Mouse (Mus musculus) left cerebral cortex, adult 8-10 months (tissue): ENCODE results near the gene Prph2. TPM values are rescaled to one million over a fixed set of nuclear protein-coding genes. Genes with fewer than 3 reads are reported as not detected.

Experiments
- DNase-seq, 2 experiments: peaks; one replicate each; pipeline ENCODE4 v3.0.0; 2022; ENCODE audit warnings: low spot score in 2 of 2
- total RNA-seq, 4 experiments: library from RNA; stranded (reverse); gene quantifications; 2 replicates each; pipeline ENCODE4 v1.2.4; 2022

Prph2 gene
- total RNA-seq, 4 experiments from 2014 or later = 0.13 TPM; not detected in 3

- DNase-seq = no peak
These were observed 51.9 kb downstream of the Prph2 start for GRCm38 (mm10) chr17:46962153-46962552.

GRCm38 (mm10) chr17:46963186-46963585 is 52.9 kb downstream of the Prph2 start:
- DNase-seq = no peak

GRCm38 (mm10) chr17:46966892-46967291 is 56.6 kb downstream of the Prph2 start:
- DNase-seq = no peak

- DNase-seq = no peak
These were observed 62.3 kb downstream of the Prph2 start for GRCm38 (mm10) chr17:46972603-46973002.

Other genes starting within 250 kb of the Prph2 start
- gene Rrp36, start 236.1 kb upstream of the Prph2 start, total RNA-seq = 10 to 100 TPM; 16.6 to 19.3 (median 17.9) TPM
- gene Mea1, start 231.7 kb upstream of the Prph2 start, total RNA-seq = 100 to 1,000 TPM; 108 to 117 (median 113) TPM
- gene Klhdc3, start 229.5 kb upstream of the Prph2 start, total RNA-seq = 100 to 1,000 TPM; 175 to 193 (median 189) TPM
- gene Ppp2r5d, start 205.3 kb upstream of the Prph2 start, total RNA-seq = 10 to 100 TPM; 90.0 to 95.9 (median 92.0) TPM
- gene Pex6, start 199.0 kb upstream of the Prph2 start, total RNA-seq = 10 to 100 TPM; 43.0 to 46.5 (median 45.4) TPM
- under 1 TPM in 3 of 4 experiments, not detected in 1; 0.43 to 0.74 (median 0.63) TPM for gene Gnmt, start 181.3 kb upstream of the Prph2 start, total RNA-seq
- 10 to 100 TPM; 66.8 to 75.9 (median 71.0) TPM for gene Cnpy3, start 158.2 kb upstream of the Prph2 start, total RNA-seq
- under 1 TPM in 2 of 4 experiments, not detected in 2; 0.28 to 0.46 TPM for gene Ptcra, start 146.7 kb upstream of the Prph2 start, total RNA-seq
- 1 to 10 TPM; 6.4 to 6.9 (median 6.7) TPM for gene 2310039H08Rik, start 137.8 kb upstream of the Prph2 start, total RNA-seq
- gene Rpl7l1, start 127.8 kb upstream of the Prph2 start, total RNA-seq = 10 to 100 TPM; 39.0 to 54.3 (median 41.4) TPM
- 10 to 100 TPM; 54.4 to 63.1 (median 59.4) TPM for gene Bicral, start 52.0 kb upstream of the Prph2 start, total RNA-seq
- gene Tbcc, start 19.8 kb upstream of the Prph2 start, total RNA-seq = 10 to 100 TPM; 26.1 to 38.4 (median 32.5) TPM
- gene Ubr2, start 100.1 kb downstream of the Prph2 start, total RNA-seq = 10 to 100 TPM; 52.1 to 58.3 (median 57.0) TPM